Mouse (Mus musculus) urinary bladder, postnatal 10 days (tissue): ENCODE data around the gene Scai.
A peak's percentile ranks its signal among the peaks of the same experiment; 100 is the strongest.
"Not testable (repeated sequence)": the region's sequence is repeated elsewhere in the genome, so short reads cannot be mapped to it uniquely, and the experiment has no call there.

Experiments
- DNase-seq: peaks from one replicate; pipeline ENCODE4 v3.0.0; 2022; ENCODE audit warnings: low spot score

Scai gene

DNA sequence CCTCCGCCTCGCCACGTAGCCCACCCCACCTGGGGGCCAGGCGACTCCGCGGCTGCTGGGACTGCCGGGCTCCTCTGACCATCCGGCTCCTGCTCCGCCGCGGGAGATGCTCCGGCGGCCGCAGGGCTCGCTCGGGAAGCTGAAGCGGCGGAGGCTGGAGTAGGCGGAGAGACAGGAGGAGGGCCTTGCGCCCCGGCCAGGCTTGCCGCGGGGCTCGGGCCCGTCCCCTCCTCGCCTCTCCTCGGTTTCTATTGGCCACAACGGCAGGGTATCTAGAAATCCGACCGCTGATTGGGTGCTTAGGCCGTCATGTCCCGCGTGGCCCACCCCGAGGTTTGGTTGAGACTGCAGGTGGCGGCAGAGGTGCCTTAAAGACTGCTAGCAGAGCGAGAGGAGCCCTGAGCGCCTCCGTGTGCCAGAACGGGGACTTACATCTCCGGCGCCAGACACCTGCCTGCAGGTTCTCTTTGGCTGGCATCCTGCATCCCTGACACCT lies at the start of gene Scai:
Scai (minus strand) TSS at position 174 of the 496 bp plus-strand sequence.
- peak; percentile 90 for DNase-seq

DNA sequence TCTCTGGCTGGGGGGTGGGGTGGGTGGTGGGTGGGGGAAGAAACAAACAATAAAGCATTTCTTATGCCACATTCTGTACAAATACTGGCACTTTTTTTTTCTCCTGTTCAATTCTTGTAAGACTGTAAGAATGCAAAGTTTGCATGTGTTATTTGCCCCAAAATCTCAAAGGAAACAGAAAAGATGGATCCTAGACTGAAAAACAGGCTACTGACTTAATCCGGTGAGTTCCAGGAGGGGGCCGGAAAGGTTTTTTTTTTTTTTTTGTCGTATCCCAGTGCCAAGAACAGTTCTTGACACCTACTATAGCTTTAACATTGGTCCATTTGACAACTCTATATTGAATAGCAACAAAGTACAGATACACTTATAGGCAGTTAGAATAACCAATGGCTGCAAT lies 36.2 kb upstream of the Scai start:
- no peak for DNase-seq

DNA sequence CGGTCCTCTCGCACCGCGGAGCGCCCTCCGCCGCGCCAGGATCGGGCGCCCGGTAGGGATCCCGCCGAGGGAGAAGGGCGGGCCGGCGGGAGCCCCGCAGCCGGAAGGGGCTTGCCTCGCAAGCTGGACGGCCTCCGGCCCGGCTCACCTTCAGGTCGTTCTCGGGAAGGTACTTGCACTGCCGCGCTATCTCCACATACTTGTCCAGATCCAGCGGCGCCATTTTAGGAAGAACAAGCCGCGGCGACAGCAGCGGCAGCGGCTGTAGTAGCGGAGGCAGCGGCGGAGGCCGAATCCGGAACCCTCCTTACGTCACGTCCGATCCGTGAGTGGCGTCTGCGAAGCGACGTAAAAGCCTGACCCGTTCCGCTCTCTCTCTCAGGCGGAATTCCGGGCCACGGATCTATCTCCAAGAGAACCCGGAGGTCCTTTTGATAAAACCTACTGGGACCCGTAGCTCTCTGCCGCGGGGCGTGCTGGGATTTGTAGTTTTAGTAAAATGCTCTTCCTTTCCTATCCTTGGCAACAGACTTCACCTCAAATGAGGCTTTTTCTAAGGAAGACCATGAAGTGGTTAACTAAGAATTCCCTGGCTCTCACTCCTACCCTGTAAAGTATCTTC lies 35.6 kb upstream of the Scai start, which contains the start of gene Ppp6c:
Ppp6c (minus strand) TSS at position 433 of the 622 bp plus-strand sequence.
- peak; percentile 69 for DNase-seq

DNA sequence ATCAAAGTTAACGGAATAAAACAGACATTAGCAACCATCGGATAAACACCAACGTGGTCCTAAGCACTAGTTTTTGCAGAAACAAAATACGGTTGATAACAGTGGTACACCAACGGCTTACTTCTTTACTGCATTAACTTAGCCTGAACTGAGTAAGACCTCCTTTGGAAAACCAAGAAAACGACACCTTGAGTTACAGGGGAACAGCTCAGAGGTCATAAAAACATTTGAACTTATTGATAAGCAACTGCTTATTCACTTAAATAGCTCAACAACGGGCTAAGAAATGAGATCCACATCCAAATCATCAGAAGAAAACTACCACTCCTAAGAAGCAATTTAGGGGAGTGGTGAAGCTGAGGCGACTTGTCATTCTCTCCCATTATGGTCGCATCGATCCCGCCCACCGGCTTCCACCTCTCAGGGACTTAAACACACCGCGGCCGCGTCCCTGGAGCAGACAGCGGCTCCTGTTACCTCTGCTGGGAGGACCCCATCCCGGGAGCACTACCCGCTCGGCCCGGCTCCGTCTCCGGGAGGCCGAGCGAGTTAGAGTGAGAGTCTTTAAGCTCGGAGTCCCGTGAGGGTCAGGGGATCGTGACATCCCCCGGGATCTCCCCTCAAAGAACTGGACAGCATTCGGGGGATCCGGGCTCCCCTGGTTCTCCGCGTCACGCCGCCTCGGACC lies 34.9 kb upstream of the Scai start:
- not testable (repeated sequence) for DNase-seq

DNA sequence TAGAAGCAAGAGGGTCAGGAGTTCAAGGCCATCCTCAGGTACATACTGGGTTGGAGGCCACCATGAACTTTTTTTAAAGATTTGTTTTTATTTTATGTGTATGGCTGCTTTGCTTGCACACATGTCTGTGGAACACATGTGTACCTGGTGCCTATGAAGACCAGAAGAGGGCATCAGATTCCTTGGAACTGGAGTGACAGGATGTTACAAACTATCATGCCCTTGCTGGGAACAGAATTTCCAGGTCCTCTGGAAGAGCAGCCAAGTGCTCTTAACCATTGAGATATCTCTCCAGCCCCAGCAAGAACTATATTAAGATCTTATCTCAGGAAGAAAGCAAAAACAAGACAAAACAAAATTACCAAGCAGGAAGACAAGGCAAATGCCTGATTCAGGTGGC lies 34.1 kb upstream of the Scai start:
- no peak for DNase-seq

DNA sequence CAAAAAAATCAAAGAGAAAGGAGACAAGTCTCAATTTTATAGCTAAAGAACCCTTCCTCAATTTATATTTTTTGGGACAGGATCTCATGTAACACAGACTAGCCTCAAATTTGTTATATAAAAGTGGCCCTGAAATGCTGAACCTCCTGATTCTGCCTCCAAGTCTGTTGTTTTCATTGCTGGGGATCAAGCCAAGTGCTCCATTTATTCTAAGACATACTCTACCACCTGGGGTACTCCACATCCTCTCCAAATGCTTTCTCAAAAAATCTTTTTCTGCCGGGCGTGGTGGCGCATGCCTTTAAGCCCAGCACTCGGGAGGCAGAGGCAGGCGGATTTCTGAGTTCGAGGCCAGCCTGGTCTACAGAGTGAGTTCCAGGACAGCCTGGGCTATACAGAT lies 29.5 kb upstream of the Scai start:
- no peak for DNase-seq

DNA sequence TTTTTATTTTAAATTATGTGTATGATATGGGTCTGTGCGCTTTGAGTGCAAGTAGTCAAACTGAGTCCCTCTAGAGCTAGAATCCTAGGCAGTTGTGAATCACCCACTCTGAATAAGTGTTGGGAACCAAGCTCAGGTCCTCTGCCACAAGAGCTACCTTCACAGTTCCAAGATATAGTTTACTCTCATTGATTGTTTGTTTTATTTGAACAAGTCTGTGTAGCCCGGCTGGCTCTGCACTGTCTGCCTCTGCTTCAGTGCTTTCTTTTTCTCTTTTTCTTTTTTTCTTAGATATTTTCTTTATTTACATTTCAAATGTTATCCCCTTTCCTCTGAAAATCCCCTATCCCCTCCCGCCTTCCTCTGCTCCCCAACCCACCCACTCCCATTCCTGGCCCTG lies 28.5 kb upstream of the Scai start:
- no peak for DNase-seq

DNA sequence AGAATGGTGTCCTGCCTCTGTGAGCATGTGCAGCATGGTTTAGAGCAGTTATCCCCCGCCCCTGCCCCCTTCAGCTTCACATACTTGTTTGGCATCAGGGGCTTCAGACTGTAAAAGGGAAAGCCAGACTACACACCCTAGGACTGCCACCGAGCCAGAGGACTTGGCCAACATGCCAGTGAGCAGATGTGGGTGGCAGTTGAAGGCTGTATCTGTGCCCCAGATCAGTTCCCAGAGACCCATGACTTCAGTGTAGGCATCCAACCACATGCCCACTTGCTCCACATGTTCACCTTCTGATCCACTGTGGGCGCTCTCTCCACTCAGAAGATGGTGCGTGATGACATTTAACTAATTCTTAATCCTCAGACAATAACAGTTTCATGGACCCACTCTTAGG lies 26.6 kb upstream of the Scai start:
- no peak for DNase-seq

DNA sequence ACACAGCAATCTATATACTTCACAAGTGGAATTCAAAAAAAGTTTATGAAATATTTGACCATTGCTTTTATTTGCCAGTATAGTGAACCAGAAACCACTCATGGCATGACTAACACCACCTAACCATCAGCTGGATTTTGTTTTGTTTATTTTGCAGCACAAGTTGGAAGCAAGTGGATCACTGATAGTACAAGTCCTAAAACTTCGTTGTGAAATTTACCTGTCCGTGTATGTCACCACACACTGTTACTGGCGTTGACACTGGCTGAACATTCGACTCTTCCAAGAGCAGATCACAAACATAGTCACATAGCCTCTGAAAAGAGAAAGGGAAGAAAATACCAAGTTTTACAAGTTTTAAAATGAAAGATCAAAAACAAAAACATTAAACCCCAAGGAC lies 20.2 kb upstream of the Scai start:
- DNase-seq: no peak

DNA sequence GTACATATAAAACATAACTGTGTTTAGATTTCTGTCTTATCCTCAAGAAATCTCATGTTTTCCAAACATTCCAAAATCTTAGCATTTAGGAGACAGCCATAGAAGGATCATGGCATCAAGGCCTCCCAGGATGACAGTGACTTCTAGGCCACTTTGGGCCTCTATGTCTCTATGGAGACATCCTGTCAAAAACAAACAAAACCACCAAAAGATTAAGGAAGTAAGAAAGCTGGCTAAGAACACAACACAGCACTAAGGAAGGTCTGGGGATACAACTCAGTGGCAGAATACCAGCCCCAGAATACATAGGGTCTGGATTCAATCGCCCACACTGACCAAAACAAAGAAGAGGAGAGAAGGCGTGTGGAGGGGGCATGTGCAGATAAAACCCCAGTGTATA lies 12.8 kb upstream of the Scai start:
- DNase-seq: no peak

DNA sequence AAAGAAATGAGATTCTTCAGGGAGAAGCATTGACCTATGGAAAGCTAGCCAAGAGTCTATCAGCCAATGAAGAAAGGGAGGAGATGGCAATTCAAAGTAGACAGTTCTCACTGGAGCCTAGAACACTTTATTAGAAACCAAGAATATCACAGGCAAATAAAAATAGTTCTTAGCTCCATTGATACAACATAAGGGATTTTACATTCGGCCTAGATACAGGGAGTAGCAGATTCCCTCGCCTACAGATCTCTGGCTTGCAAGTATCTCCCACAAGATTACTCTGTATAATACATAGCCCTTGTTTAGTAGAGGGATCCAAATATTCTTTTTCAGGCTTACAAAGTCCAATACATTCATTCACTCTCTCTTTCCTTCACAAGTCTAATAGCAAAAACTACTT lies 4.3 kb upstream of the Scai start:
- DNase-seq: no peak

DNA sequence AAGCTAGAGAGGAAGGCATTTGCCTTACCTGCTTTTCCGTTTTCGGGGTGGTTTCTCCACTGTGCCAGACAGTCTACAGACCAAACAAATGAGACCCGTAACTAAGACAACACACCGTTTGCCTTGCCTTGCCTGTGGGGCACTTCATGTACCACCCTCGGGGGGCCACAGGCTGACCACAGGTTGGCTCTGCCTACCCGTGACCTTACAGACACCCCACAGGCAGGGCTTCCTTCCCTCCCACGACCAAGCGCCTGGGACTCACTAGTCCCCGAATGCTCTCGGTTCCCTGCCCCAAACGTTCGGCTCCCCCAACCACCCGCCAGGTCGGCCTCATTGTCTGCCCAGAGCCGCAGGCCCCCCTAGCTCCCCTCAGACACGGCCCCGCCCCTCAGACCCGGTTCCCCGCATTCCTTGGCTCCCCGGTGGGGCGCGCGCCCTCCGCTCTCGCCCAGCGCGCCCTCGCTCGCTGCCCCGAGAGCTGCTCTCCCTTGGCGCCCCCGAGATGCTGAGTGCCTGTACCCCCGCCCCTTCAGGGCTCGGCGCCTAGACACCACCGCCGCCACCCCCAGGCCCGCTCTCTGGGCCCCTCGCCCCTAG lies 473 bp downstream of the Scai start:
- peak; percentile 16 for DNase-seq

DNA sequence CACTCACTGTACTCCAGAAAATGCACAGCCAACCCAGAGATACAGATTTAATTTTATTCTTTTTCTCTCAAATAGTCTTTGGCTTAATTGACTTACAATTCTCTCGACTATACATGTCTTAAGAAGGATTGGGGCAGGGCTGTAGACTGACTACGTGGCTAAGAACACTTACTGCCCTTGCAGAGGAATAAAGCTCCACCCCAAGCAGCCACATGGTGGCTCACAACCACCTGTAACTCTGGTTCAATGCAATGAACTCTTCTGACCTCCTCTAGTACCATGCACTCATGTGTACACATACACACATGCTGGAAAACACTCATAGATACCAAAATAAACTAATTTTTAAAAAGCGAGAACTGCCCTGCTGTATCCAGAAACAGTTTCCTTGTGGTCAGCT lies 4.6 kb downstream of the Scai start:
- DNase-seq: no peak

DNA sequence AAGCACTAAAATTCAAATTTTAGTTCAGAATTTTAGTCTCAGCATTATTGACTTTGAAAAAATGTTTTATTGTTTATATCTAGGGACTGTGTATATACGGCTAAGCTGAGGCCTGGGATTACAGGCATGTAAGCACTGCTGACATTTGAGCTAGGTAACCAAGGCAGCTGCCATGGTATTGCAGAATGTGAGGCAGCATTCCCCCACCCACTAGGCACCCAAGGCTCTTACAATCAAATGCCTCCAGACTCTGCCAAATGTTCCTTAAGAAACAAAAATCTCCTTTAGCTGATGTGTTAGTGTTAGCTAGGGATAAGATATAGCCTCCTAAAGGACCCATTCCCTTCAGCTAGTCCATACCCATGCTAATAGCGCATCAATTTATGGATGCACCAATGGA lies 6.9 kb downstream of the Scai start:
- no peak for DNase-seq

DNA sequence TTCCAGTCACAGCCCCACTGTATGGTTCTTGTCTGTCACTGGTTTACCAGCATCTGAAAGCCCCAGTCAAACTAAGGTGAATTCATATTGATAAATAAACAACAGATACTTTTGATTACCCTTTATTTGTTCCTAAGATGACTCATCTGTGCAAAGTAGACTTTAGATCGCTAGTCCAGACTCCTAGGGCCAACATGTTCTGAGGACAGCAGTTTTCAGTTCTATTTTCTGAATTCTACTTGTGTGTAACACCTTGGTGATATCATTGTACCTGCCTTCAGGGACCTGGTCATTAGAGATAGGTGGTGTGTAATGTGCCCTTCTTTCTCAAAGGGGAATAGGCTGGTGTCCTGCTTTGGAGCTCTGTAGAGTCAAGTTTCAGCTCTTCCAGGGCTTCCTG lies 29.5 kb downstream of the Scai start:
- no peak for DNase-seq

DNA sequence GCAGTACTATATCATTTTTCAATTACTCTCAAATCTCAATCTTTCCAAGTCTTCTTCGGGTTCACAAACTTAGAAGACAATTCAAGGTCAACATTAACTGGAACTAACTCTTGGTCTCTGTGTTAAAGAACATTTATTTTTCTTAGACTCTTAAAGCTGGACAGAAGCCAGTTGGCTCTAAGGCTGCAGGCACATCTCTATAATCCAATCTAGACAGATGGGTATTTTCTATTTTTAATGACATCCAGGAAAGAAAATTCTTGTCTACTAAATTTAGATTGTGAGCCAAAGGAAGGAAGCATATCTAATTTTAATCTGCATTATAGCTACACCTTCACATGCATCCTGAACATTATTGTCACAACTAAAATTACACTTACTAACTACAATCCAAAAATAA lies 32.6 kb downstream of the Scai start:
- DNase-seq: no peak

DNA sequence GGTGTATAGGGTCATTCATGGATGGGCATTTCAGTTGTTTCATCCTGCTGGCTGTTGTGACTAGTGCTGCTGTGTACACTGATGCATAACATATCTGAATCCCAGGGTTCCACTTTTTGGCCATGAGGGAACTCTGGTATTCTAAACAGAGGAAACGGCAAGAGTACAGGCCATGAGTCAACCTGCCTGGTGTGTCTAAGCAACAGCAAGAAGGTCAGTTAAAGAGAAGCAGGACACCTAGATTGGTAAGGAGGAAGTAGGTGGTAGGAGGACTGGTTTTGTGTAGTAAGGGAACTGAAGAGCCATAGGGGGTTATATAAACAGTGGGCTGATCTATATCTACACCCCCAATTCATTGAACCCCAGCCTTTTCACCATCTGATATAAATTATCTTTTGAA lies 33.7 kb downstream of the Scai start:
- DNase-seq: no peak

DNA sequence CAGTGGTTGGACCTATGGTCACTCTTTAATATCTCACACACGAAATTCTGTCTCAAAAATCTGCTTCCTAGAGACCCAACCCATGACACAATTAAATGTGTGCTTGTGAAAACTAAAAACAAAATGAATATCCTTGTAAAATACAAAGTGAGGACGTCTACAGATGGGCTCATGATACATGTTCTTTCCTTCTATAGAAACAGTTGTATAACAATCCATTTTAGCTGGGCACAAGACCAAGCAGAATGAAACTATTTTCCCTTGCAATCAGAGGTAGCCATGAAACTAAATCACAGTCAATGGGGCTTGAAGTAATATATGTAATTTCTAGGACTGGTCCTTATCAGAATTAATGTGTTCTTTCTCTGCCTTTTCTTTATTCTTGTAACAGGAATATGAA lies 39.6 kb downstream of the Scai start:
- DNase-seq: no peak

DNA sequence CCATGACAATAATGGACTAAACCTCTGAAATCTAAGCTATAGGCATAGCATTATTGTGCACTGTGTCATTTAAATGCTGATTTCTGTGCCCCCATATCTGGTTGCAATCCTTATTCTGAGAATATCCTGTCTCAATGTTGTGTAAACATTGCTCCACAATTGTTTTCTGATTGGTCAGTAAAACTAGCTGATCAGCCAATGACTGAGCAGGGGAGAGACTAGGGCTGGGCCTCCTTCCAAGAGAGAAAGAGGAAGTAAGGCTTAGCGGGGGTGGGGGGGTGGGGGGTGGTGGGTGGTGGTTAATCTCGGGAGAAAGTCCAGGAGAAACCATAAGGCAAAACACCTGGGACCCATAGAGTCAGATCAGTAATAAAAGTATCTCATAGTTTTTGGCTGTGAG lies 42.5 kb downstream of the Scai start:
- DNase-seq: no peak

DNA sequence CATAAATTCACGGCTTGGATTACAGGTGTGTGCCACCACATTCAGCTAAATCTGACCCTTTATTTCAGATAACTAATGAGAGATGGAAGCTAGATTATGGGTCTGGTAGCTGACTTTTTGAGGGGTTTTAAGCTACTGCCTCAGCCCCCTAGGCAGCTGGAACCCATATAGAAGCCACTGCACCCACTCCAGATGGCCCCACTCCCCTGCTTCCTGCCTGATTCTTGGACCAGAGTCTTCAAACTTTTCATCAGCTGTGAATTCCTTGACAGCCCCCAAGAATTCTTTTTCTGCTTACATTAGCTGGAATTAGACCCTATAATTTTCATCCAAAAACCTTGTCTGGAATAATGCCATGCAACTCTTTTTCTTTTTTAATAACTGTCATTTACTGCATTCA lies 44.1 kb downstream of the Scai start:
- DNase-seq: no peak

DNA sequence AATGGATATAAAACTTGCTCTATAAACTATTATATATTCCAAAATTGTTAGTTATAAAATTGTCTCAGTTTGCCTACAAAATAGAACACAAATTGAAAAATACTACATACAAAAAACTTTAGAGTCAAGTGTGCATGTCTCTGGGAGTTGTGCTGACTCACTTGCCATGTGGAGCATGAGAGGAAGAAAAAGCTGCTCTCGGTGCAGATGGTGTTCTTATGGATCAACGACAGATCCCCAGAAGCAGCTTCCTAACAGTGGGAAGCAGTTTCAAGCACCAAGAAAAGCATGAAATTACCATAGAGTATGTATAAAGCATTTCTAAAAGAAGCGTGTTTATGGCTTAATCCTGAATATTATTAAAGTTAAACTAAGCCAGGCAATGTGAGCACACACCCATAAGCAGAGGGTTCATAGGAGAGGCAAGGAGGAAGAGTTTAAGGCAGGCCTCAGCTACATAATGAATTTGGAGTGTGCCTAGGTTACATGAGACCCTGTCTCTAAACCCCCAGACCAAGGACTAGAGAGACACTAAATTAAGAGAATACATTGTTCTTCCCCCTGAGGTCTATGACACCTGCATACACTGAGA lies 48.1 kb downstream of the Scai start:
- DNase-seq: no peak

DNA sequence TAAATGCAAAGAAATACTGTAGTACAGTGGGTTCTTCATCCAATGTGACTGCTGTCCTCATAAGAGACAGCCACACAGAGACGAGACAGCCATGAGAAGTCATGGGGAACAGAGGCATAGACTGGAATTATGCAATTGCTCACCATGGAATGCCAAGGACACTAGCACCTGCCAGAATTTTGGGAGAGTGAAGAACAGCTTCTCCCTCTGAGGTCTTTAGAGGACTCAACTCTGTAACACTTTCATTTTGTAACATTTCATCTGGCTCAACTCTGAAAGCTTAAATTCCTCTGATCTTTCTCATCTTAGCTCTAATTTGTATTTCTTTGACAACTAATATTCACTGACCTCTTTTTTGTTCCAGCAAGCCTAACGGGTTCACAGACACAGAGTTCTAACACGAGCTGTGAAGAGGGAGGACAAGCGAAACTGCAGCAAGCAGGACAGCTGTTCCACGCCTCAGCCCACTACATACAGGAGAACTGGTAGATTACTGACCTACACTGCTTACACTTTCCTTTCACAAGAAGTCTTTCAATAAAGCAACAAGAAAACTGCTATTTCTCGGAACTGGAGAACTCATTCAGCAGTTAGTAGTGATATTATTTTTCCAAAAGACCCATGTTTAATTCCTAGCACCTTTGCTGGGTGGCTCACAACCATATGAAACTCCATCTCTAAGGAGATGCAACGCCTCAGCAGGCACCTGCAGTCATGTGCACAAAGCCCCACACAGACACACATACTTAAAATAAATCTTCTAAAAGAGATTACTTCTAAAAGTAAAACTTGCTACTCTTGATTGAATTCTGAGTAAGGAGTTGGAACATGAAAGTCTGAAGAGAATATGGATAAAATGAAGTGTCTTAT lies 49.7 kb downstream of the Scai start:
- no peak for DNase-seq
